Mouse (Mus musculus): ENCODE results near the gene Lars2. TPM values are rescaled to one million over a fixed set of nuclear protein-coding genes. Genes with fewer than 3 reads are reported as not detected.

Lars2 gene
- total and polyA plus RNA-seq, 3 experiments = 634 to 10,095 (median 684) TPM

DNA sequence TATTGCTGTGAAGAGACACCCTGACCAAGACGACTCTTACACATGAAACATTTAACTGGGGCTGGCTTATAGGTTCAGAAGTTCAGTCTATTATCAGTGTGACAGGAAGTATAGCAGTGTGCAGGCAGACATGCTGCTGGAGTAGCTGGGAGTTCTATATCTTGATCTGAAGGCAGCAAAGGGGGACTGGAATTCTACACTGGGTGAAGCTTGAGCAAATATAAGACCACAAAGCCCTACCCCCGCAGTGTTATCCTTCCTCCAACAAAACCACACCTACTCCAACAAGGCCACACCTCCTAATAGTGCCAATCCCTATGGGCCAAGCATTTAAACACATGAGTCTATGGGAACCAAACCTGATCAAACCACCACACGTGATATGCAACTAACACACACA lies 85.0 kb downstream of the Lars2 start:
- H3K27me3 ChIP-seq (ENCODE audit: control insufficient read depth in 1 of 2, insufficient read depth in 2 of 2, low read length in 2 of 2) = no peaks in the 10 kb centered on the region
- no peaks in the 10 kb centered on the region for H3K9me3 ChIP-seq (replicated peaks; ENCODE audit: insufficient read depth, low read length)
- no peak for TF ChIP-seq KAT2A (conservative IDR thresholded peaks at IDR 0.05; ENCODE audit: low read depth, low read length)
- TF ChIP-seq SMC3 (IDR thresholded peaks at IDR 0.05; ENCODE audit: low read depth, low read length) = no peak
- no peak overlapping the region; the same call in 1 of the 2 replicates for H3K27ac ChIP-seq (ENCODE audit: control insufficient read depth, low read depth, low read length)
- DNase-seq (ENCODE audit: low read depth, low spot score) = peak; percentile 54
- H3K9ac ChIP-seq (ENCODE audit: control insufficient read depth, low read depth, low read length, poor library complexity, severe bottlenecking) = no peak overlapping the region
- no peaks in the 10 kb centered on the region for H3K79me2 ChIP-seq (ENCODE audit: control insufficient read depth, insufficient read depth, low read length, poor library complexity)
- no peak overlapping the region for H3K4me3 ChIP-seq (ENCODE audit: control insufficient read depth in 1 of 2, insufficient read depth in 1 of 2, low read depth in 2 of 2, low read length in 2 of 2)
- H3K36me3 ChIP-seq (ENCODE audit: control insufficient read depth in 1 of 2, insufficient read depth in 2 of 2, low read length in 2 of 2) = peaks cover 0 to 2% of the 10 kb centered on the region in 2 experiments; a peak in 1 of 4 replicates
- H3K4me1 ChIP-seq (ENCODE audit: control insufficient read depth in 1 of 2, insufficient read depth in 2 of 2, low read length in 2 of 2) = peaks cover 0 to 7% of the 10 kb centered on the region in 2 experiments; a peak in 1 of 4 replicates

DNA sequence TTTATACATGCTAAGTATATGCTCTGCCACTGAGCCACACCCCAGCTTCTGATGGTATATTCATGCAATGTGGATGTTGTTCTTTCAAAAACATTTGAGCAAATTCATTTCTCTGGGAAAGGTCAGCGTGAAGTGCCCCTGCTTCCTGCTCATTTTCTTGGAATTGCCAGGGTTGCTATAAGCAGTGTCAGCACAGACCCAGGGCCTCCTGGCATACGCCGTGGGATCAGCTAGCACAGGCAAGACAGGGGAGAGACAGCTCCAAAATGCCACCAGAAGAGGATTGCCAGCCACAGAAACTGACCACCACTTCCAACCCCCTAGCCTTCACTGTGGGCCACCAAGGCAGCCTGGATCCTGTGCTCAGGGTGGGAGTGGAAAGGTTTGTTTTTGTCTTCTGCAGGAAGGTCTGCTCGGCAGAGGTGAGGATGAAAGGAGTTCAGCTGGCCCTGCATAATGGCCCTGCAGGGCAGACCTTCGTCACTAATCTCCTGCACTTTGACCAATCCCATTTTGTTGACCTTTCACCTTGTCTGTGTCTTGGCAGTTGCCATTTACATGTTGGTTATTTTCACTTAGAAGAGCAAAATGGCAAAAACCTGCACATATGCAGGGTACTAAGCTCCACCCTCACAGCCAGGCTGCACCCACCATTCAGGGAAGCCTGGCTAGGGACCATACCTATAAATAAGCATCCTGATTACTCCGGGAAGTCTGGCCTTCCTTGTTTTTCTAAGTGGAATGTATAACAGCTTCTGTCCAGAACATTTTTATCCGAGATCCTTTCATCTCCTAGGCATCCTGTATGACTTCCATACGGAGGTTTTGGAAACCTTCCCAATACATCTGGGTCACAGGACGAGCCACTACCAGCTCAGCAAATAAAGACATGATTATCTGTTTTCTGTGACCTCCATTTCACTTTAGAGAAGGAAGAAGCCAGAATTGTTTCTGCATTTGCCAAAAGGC lies 90.2 kb downstream of the Lars2 start:
- no peak for TF ChIP-seq TBP (IDR thresholded peaks at IDR 0.05; ENCODE audit: low read depth, low read length)
- no peak for TF ChIP-seq NRF1 (IDR thresholded peaks at IDR 0.05; ENCODE audit: insufficient read depth, low read depth, low read length, poor library complexity, severe bottlenecking)
- no peak for TF ChIP-seq ZNF384 (IDR thresholded peaks at IDR 0.05; ENCODE audit: low read depth, low read length)
- TF ChIP-seq SMC3 (IDR thresholded peaks at IDR 0.05; ENCODE audit: low read depth, low read length) = no peak
- TF ChIP-seq KAT2A (conservative IDR thresholded peaks at IDR 0.05; ENCODE audit: low read depth, low read length) = no peak
- TF ChIP-seq POLR2AphosphoS5 (IDR thresholded peaks at IDR 0.05; ENCODE audit: borderline replicate concordance, low read depth, low read length) = no peak
- no peak for TF ChIP-seq NELFE (IDR thresholded peaks at IDR 0.05; ENCODE audit: low read depth, low read length)
- no peak for DNase-seq (ENCODE audit: low read depth, low spot score)
- Histone ChIP-seq H3K4me3 (ENCODE audit: control insufficient read depth in 1 of 2, insufficient read depth in 1 of 2, low read depth in 2 of 2, low read length in 2 of 2) (no peak overlapping the region), H3K36me3 (ENCODE audit: control insufficient read depth in 1 of 2, insufficient read depth in 2 of 2, low read length in 2 of 2) (no peaks in the 10 kb centered on the region), H3K27ac (ENCODE audit: control insufficient read depth, low read depth, low read length) (no peak overlapping the region), H3K9ac (ENCODE audit: control insufficient read depth, low read depth, low read length, poor library complexity, severe bottlenecking) (no peak overlapping the region), H3K9me3 (replicated peaks; ENCODE audit: insufficient read depth, low read length) (no peaks in the 10 kb centered on the region), H3K4me1 (ENCODE audit: control insufficient read depth in 1 of 2, insufficient read depth in 2 of 2, low read length in 2 of 2) (peaks cover 0 to under 1% of the 10 kb centered on the region in 2 experiments; a peak in 1 of 4 replicates), H3K79me2 (ENCODE audit: control insufficient read depth, insufficient read depth, low read length, poor library complexity) (no peaks in the 10 kb centered on the region), H3K27me3 (ENCODE audit: control insufficient read depth in 1 of 2, insufficient read depth in 2 of 2, low read length in 2 of 2) (no peaks in the 10 kb centered on the region)

DNA sequence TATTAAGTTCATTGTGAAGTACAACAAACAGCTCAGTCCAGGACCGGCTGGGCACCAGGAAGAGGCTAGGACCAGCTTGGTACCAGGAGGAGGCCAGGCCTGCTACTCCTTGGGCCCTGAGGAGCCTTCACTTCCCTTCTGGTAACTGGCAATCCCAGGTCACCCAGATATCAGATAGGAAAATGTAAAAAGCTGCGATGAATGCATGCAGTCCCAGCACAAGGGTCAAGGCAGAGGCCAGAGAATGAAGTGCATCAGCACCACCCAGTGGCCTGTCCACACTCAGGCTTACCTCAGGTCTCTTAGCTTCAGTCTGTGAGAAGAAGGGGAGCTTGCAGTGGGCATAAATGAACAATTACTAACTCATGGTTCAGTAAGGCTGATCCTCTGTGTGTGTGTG lies 90.9 kb downstream of the Lars2 start:
- Histone ChIP-seq H3K27ac (ENCODE audit: control insufficient read depth, low read depth, low read length) (no peak overlapping the region), H3K4me1 (ENCODE audit: control insufficient read depth in 1 of 2, insufficient read depth in 2 of 2, low read length in 2 of 2) (no peaks in the 10 kb centered on the region), H3K4me3 (ENCODE audit: control insufficient read depth in 1 of 2, insufficient read depth in 1 of 2, low read depth in 2 of 2, low read length in 2 of 2) (no peak overlapping the region), H3K36me3 (ENCODE audit: control insufficient read depth in 1 of 2, insufficient read depth in 2 of 2, low read length in 2 of 2) (no peaks in the 10 kb centered on the region), H3K27me3 (ENCODE audit: control insufficient read depth in 1 of 2, insufficient read depth in 2 of 2, low read length in 2 of 2) (no peaks in the 10 kb centered on the region), H3K9me3 (replicated peaks; ENCODE audit: insufficient read depth, low read length) (no peaks in the 10 kb centered on the region), H3K9ac (ENCODE audit: control insufficient read depth, low read depth, low read length, poor library complexity, severe bottlenecking) (no peak overlapping the region), H3K79me2 (ENCODE audit: control insufficient read depth, insufficient read depth, low read length, poor library complexity) (no peaks in the 10 kb centered on the region)
- TF ChIP-seq CHD2 (IDR thresholded peaks at IDR 0.05; ENCODE audit: low read length) = no peak
- TF ChIP-seq RAD21 (IDR thresholded peaks at IDR 0.05; ENCODE audit: low read depth, low read length) = peak; percentile 5; the same call in 1 of the 2 replicates
- TF ChIP-seq POLR2AphosphoS2 (IDR thresholded peaks at IDR 0.05; ENCODE audit: low read length) = no peak
- peak in 2 of 3 experiments; percentile 9 to 11; a peak in 1 of 6 replicates for TF ChIP-seq CTCF (IDR thresholded peaks at IDR 0.05 in 2 of 3, conservative IDR thresholded peaks at IDR 0.05 in 1 of 3; ENCODE audit: control insufficient read depth in 1 of 3, insufficient read depth in 1 of 3, low read depth in 2 of 3, low read length in 3 of 3, poor library complexity in 1 of 3, severe bottlenecking in 1 of 3)
- no peak for DNase-seq (ENCODE audit: low read depth, low spot score)
